Mouse (Mus musculus) lung, embryonic 15.5 days (tissue): ENCODE measurements around the gene Dhrs9. TPM values are rescaled to one million over a fixed set of nuclear protein-coding genes. Genes with fewer than 3 reads are reported as not detected.
A peak's percentile ranks its signal among the peaks of the same experiment; 100 is the strongest.

Experiments
- ATAC-seq: fragments of 200-750 bp; cut with Nextera tagmentation; 2 replicates; pipeline ENCODE4 v1.8.0; 2017; ENCODE audit warnings: moderate number of reproducible peaks, borderline replicate concordance; ENCODE audit not compliant: low FRiP score, low TSS enrichment; ENCODE audit errors: extremely low read depth
- H3K27ac ChIP-seq: fragments of 300-500 bp; sonication (generic); 2 replicates; pipeline ENCODE4 v1.5.1; 2015; ENCODE audit warnings: moderate library complexity, mild to moderate bottlenecking, inconsistent platforms
- H3K27me3 ChIP-seq: fragments of 300-500 bp; sonication (generic); 2 replicates; pipeline ENCODE4 v1.6.1; 2015; ENCODE audit warnings: inconsistent platforms
- H3K36me3 ChIP-seq: fragments of 300-500 bp; sonication (generic); 2 replicates; pipeline ENCODE4 v1.6.1; 2015; ENCODE audit warnings: inconsistent platforms
- H3K4me1 ChIP-seq: fragments of 300-500 bp; sonication (generic); 2 replicates; pipeline ENCODE4 v1.6.1; 2015; ENCODE audit warnings: inconsistent platforms
- H3K4me2 ChIP-seq: fragments of 300-500 bp; sonication (generic); 2 replicates; pipeline ENCODE4 v1.6.1; 2015; ENCODE audit warnings: inconsistent platforms, mild to moderate bottlenecking, moderate library complexity
- H3K4me3 ChIP-seq: fragments of 300-500 bp; sonication (generic); 2 replicates; pipeline ENCODE4 v1.5.1; 2015; ENCODE audit warnings: mild to moderate bottlenecking, inconsistent platforms
- H3K9ac ChIP-seq: fragments of 300-500 bp; sonication (generic); 2 replicates; pipeline ENCODE4 v1.6.1; 2015; ENCODE audit warnings: inconsistent platforms
- H3K9me3 ChIP-seq: fragments of 300-500 bp; sonication (generic); 2 replicates; pipeline ENCODE4 v1.6.1; 2016; ENCODE audit warnings: inconsistent platforms
- WGBS: fragments of 180-500 bp; shearing (Covaris S2); methylation state at CpG from one replicate; pipeline ENCODE4 v1.1.7; 2015; 5-methylcytosine and 5-hydroxymethylcytosine counted together
- polyA plus RNA-seq: library from polyadenylated mRNA; unstranded; fragments of >200 nt; fragmentation: Nextera tagmentation; extraction: Ambion mirVana; gene quantifications from 2 replicates; pipeline ENCODE4 v1.2.1, GENCODE M21; 2015

The Dhrs9 gene
- polyA plus RNA-seq, 1 experiment from 2014 or later: not detected

DNA sequence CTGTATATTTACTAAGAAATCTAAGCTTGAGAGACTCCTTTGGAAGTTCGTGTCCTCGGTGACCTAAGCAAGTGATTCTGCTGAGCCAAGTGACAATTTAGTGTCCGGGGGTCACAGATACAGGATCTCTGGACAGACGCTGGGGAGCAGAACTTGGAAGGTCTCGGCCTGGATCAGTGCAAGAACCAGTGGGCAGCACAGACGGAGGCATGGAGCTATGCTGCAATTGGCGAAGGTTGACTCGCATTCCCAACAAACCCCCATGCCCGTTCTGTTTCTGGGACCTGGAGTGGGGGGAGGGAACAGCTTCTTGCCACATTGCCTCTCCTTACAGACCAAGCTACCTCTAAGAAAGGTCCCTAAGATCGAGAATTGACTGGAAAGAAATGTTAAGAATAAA is 46.9 kb downstream of the Dhrs9 start:
- H3K27me3 ChIP-seq: no peaks in the 10 kb centered on the region
- H3K4me3 ChIP-seq: no peak overlapping the region
- no peak overlapping the region for H3K27ac ChIP-seq
- H3K4me1 ChIP-seq: no peaks in the 10 kb centered on the region
- 82% methylated on average over 10 of the region's 10 CpGs for WGBS
- ATAC-seq: no peak
- no peaks in the 10 kb centered on the region for H3K36me3 ChIP-seq
- no peak overlapping the region for H3K9ac ChIP-seq
- no peak overlapping the region for H3K4me2 ChIP-seq
- no peaks in the 10 kb centered on the region for H3K9me3 ChIP-seq

GRCm38 (mm10) chr2:69428116-69428515 is 47.9 kb downstream of the Dhrs9 start:
- H3K27ac ChIP-seq: no peak overlapping the region
- H3K36me3 ChIP-seq: no peaks in the 10 kb centered on the region
- 27% methylated on average over 3 of the region's 3 CpGs for WGBS
- no peak overlapping the region for H3K9ac ChIP-seq
- H3K4me3 ChIP-seq: no peak overlapping the region
- no peak overlapping the region for H3K4me2 ChIP-seq
- H3K4me1 ChIP-seq: no peaks in the 10 kb centered on the region
- H3K27me3 ChIP-seq: no peaks in the 10 kb centered on the region
- 0 out of 2 replicates have a peak, but pooled peaks have one; percentile 52 for ATAC-seq
- no peaks in the 10 kb centered on the region for H3K9me3 ChIP-seq

GRCm38 (mm10) chr2:69441656-69442055 is 61.4 kb downstream of the Dhrs9 start:
- Histone ChIP-seq H3K27me3 (no peaks in the 10 kb centered on the region), H3K4me3 (no peak overlapping the region), H3K36me3 (no peaks in the 10 kb centered on the region), H3K27ac (no peak overlapping the region), H3K9me3 (no peaks in the 10 kb centered on the region), H3K4me1 (no peaks in the 10 kb centered on the region), H3K4me2 (no peak overlapping the region), H3K9ac (no peak overlapping the region)
- no peak for ATAC-seq
- 33% methylated on average over 3 of the region's 3 CpGs for WGBS

GRCm38 (mm10) chr2:69445896-69446472 is 65.7 kb downstream of the Dhrs9 start:
- Histone ChIP-seq H3K36me3 (no peaks in the 10 kb centered on the region), H3K4me1 (no peaks in the 10 kb centered on the region), H3K4me3 (no peak overlapping the region), H3K27ac (no peak overlapping the region), H3K27me3 (no peaks in the 10 kb centered on the region), H3K9me3 (no peaks in the 10 kb centered on the region), H3K9ac (no peak overlapping the region), H3K4me2 (no peak overlapping the region)
- ATAC-seq: no peak
- WGBS: 46% methylated on average over 4 of the region's 4 CpGs

DNA sequence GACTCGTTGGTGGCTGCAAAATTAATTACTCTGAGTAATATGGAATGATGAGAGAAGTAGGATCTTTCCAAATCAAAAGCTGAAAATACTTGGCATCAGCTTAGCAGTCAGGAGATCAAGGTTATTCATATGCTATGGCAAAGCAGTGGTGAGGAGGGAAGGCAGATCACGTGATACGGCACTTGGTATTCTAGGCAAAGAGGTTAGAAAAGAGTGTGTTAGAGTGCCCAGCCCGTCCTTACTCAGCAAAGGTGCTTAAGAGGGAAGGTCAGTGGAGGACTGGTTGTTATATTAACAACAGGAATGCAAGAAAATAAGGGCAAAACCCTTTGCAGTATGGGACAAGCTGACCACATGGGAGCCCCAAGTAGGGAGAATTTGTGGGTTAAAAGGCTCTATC is 68.3 kb downstream of the Dhrs9 start:
- Histone ChIP-seq H3K4me1 (no peaks in the 10 kb centered on the region), H3K36me3 (no peaks in the 10 kb centered on the region), H3K9me3 (no peaks in the 10 kb centered on the region), H3K4me2 (no peak overlapping the region), H3K27ac (no peak overlapping the region), H3K27me3 (no peaks in the 10 kb centered on the region), H3K4me3 (no peak overlapping the region), H3K9ac (no peak overlapping the region)
- ATAC-seq: no peak
- 78% methylated on average over 4 of the region's 4 CpGs for WGBS

GRCm38 (mm10) chr2:69451128-69451527 is 70.9 kb downstream of the Dhrs9 start:
- H3K27me3 ChIP-seq: no peaks in the 10 kb centered on the region
- H3K4me2 ChIP-seq: no peak overlapping the region
- H3K4me1 ChIP-seq: no peaks in the 10 kb centered on the region
- no peak overlapping the region for H3K4me3 ChIP-seq
- no peak for ATAC-seq
- no peaks in the 10 kb centered on the region for H3K36me3 ChIP-seq
- no peak overlapping the region for H3K9ac ChIP-seq
- WGBS: 83% methylated on average over 5 of the region's 5 CpGs
- H3K27ac ChIP-seq: no peak overlapping the region
- H3K9me3 ChIP-seq: no peaks in the 10 kb centered on the region

Other genes starting within 250 kb of the Dhrs9 start
- 15.2 and 16.3 TPM in 2 replicates for gene Nostrin, start 244.6 kb upstream of the Dhrs9 start, polyA plus RNA-seq
- gene Spc25, start 174.3 kb upstream of the Dhrs9 start, polyA plus RNA-seq: 181 and 183 TPM in 2 replicates
- gene G6pc2, start 169.4 kb upstream of the Dhrs9 start, polyA plus RNA-seq: not detected in 2 replicates
- 0.04 and 0.10 TPM in 2 replicates for gene Abcb11, start 37.8 kb upstream of the Dhrs9 start, polyA plus RNA-seq
- 0.38 and 0.87 TPM in 2 replicates for gene Lrp2, start 205.6 kb downstream of the Dhrs9 start, polyA plus RNA-seq